Mouse (Mus musculus): ENCODE results near the gene Nifk. TPM values are rescaled to one million over a fixed set of nuclear protein-coding genes. Genes with fewer than 3 reads are reported as not detected.
A peak's percentile ranks its signal among the peaks of the same experiment; 100 is the strongest.

Gene Nifk
- polyA plus RNA-seq, 1 experiment from 2014 or later = 63.3 TPM

DNA sequence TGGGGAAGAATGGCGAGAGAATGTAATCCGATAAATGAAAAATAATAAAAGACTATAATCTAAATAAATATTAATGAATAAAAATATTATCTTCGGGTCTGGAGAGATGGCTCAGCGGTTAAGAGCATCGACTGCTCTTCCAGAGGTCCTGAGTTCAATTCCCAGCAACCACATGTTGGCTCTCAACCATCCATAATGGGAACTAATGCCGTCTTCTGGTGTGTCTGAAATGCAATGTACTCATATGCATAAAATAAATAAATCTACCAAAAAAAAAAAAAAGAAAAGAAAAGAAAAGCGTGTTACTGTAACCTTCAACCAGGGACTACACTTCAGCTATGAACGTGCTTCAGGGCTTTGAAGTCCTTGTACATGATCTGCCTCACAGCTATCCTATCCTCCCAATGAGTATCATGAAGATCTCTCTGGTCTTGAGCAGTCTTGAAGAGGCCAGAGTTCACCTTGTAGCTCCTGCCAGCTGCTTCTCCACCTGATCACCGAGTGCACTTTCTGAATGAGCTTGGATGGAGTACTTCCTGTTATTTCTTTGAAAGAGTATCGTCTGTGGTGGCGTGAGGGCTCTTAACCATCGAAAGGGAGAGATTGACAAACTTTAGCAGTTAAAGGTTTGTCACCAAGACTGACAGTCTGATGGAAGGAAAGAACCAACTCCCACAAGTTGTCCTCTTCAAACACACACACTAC, 9.9 kb upstream of the Nifk start, which contains the start of gene Tsn:
Tsn (minus strand) TSS at position 118 of the 705 bp plus-strand sequence.
- Histone ChIP-seq H3K4me1 (ENCODE audit: control insufficient read depth, insufficient read depth, low read length) (peaks cover 7% of the 10 kb centered on the region; the same call in 1 of the 2 replicates), H3K27ac (ENCODE audit: low read depth, low read length) (peak within 1 kb of the TSS; percentile 80), H3K4me3 (ENCODE audit: low read depth, low read length) (peak within 1 kb of the TSS; percentile 68), H3K36me3 (ENCODE audit: control insufficient read depth, insufficient read depth, low read length) (peaks cover 3% of the 10 kb centered on the region), H3K27me3 (ENCODE audit: control insufficient read depth, insufficient read depth, low read length) (no peaks in the 10 kb centered on the region), H3K9me3 (ENCODE audit: control insufficient read depth, low read length) (no peaks in the 10 kb centered on the region), H3K4me2 (ENCODE audit: low read depth, low read length) (peak within 1 kb of the TSS; percentile 63), H3K9ac (replicated peaks; ENCODE audit: low read depth, low read length) (peak within 1 kb of the TSS; percentile 86)
- ATAC-seq (ENCODE audit: low read depth) = peak; percentile 26; the same call in 1 of the 2 replicates
- WGBS = 54% methylated on average over 12 of the region's 12 CpGs

- Histone ChIP-seq H3K4me1 (ENCODE audit: control insufficient read depth, insufficient read depth, low read length) (peaks cover 10% of the 10 kb centered on the region), H3K36me3 (ENCODE audit: control insufficient read depth, insufficient read depth, low read length) (peaks cover 10% of the 10 kb centered on the region; the same call in 1 of the 2 replicates), H3K27me3 (ENCODE audit: control insufficient read depth, insufficient read depth, low read length) (no peaks in the 10 kb centered on the region), H3K9me3 (ENCODE audit: control insufficient read depth, low read length) (no peaks in the 10 kb centered on the region), H3K4me2 (ENCODE audit: low read depth, low read length) (no peak overlapping the region), H3K27ac (ENCODE audit: low read depth, low read length) (no peak overlapping the region), H3K4me3 (ENCODE audit: low read depth, low read length) (no peak overlapping the region), H3K9ac (replicated peaks; ENCODE audit: low read depth, low read length) (no peak overlapping the region)
- no peak for ATAC-seq (ENCODE audit: low read depth)
- 71% methylated on average over 2 of the region's 2 CpGs for WGBS
These were observed 943 bp upstream of the Nifk start for GRCm38 (mm10) chr1:118320696-118321095.

GRCm38 (mm10) chr1:118334749-118335713, 13.4 kb downstream of the Nifk start:
- WGBS = 88% methylated on average over 9 of the region's 9 CpGs
- H3K9me3 ChIP-seq (ENCODE audit: control insufficient read depth, low read length) = no peaks in the 10 kb centered on the region
- no peak overlapping the region for H3K9ac ChIP-seq (replicated peaks; ENCODE audit: low read depth, low read length)
- no peaks in the 10 kb centered on the region for H3K4me1 ChIP-seq (ENCODE audit: control insufficient read depth, insufficient read depth, low read length)
- no peak overlapping the region for H3K4me3 ChIP-seq (ENCODE audit: low read depth, low read length)
- no peaks in the 10 kb centered on the region for H3K27me3 ChIP-seq (ENCODE audit: control insufficient read depth, insufficient read depth, low read length)
- peaks cover 42% of the 10 kb centered on the region for H3K36me3 ChIP-seq (ENCODE audit: control insufficient read depth, insufficient read depth, low read length)
- no peak for ATAC-seq (ENCODE audit: low read depth)
- H3K27ac ChIP-seq (ENCODE audit: low read depth, low read length) = no peak overlapping the region
- no peak overlapping the region for H3K4me2 ChIP-seq (ENCODE audit: low read depth, low read length)

DNA sequence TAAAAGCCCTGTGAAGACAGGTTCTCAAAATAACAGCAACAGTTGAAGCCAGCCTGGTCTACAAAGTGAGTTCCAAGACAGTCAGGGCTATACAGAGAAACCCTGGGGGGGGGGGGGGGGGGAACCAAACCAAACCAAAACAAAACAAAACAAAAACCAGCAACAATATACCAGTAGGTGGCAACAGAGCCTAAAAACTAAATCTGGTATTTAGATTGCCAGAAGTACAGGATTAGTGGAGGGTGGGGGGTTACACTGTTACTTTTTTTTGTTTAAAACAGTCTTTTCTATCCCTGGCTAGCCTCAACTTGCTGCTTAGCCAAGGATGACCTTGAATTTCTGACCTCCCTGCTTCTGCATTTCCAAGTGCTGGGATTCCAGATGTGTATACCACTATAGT, 14.2 kb downstream of the Nifk start:
- Histone ChIP-seq H3K36me3 (ENCODE audit: control insufficient read depth, insufficient read depth, low read length) (peaks cover 35% of the 10 kb centered on the region), H3K27ac (ENCODE audit: low read depth, low read length) (no peak overlapping the region), H3K4me3 (ENCODE audit: low read depth, low read length) (no peak overlapping the region), H3K4me2 (ENCODE audit: low read depth, low read length) (no peak overlapping the region), H3K9ac (replicated peaks; ENCODE audit: low read depth, low read length) (no peak overlapping the region), H3K4me1 (ENCODE audit: control insufficient read depth, insufficient read depth, low read length) (no peaks in the 10 kb centered on the region), H3K9me3 (ENCODE audit: control insufficient read depth, low read length) (no peaks in the 10 kb centered on the region), H3K27me3 (ENCODE audit: control insufficient read depth, insufficient read depth, low read length) (no peaks in the 10 kb centered on the region)
- ATAC-seq (ENCODE audit: low read depth) = no peak

DNA sequence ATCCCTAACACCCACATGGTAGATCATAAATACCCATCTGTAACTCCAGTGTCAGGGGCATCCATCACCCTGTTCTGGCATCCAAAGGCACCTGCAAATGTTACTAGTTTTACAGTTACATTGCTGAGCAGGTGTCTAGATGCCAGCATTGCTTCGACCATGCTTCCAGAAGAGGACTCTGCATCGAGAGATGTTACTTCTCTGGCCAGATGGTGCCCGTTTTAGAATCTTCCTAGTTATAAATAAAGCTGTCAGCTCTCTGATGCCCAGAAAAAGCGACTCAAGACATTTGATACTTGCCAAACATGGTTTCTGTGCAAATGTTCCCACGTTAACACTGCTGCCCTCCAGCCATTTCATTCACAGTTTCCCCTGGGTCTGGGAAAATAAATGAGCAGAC, 16.3 kb downstream of the Nifk start:
- ATAC-seq (ENCODE audit: low read depth) = no peak
- H3K27ac ChIP-seq (ENCODE audit: low read depth, low read length) = no peak overlapping the region
- WGBS = 75% methylated on average over 5 of the region's 5 CpGs
- no peaks in the 10 kb centered on the region for H3K4me1 ChIP-seq (ENCODE audit: control insufficient read depth, insufficient read depth, low read length)
- peaks cover 20% of the 10 kb centered on the region for H3K36me3 ChIP-seq (ENCODE audit: control insufficient read depth, insufficient read depth, low read length)
- H3K9ac ChIP-seq (replicated peaks; ENCODE audit: low read depth, low read length) = no peak overlapping the region
- no peaks in the 10 kb centered on the region for H3K9me3 ChIP-seq (ENCODE audit: control insufficient read depth, low read length)
- no peaks in the 10 kb centered on the region for H3K27me3 ChIP-seq (ENCODE audit: control insufficient read depth, insufficient read depth, low read length)
- H3K4me3 ChIP-seq (ENCODE audit: low read depth, low read length) = no peak overlapping the region
- no peak overlapping the region for H3K4me2 ChIP-seq (ENCODE audit: low read depth, low read length)

GRCm38 (mm10) chr1:118343649-118344435, 22.2 kb downstream of the Nifk start:
- H3K27ac ChIP-seq (ENCODE audit: low read depth, low read length) = no peak overlapping the region
- H3K27me3 ChIP-seq (ENCODE audit: control insufficient read depth, insufficient read depth, low read length) = no peaks in the 10 kb centered on the region
- no peak for ATAC-seq (ENCODE audit: low read depth)
- no peaks in the 10 kb centered on the region for H3K36me3 ChIP-seq (ENCODE audit: control insufficient read depth, insufficient read depth, low read length)
- WGBS = 43% methylated on average over 6 of the region's 6 CpGs
- H3K9ac ChIP-seq (replicated peaks; ENCODE audit: low read depth, low read length) = no peak overlapping the region
- no peaks in the 10 kb centered on the region for H3K9me3 ChIP-seq (ENCODE audit: control insufficient read depth, low read length)
- H3K4me1 ChIP-seq (ENCODE audit: control insufficient read depth, insufficient read depth, low read length) = no peaks in the 10 kb centered on the region
- H3K4me2 ChIP-seq (ENCODE audit: low read depth, low read length) = no peak overlapping the region
- no peak overlapping the region for H3K4me3 ChIP-seq (ENCODE audit: low read depth, low read length)

- Histone ChIP-seq H3K9ac (replicated peaks; ENCODE audit: low read depth, low read length) (no peak overlapping the region), H3K27me3 (ENCODE audit: control insufficient read depth, insufficient read depth, low read length) (no peaks in the 10 kb centered on the region), H3K9me3 (ENCODE audit: control insufficient read depth, low read length) (no peaks in the 10 kb centered on the region), H3K27ac (ENCODE audit: low read depth, low read length) (no peak overlapping the region), H3K36me3 (ENCODE audit: control insufficient read depth, insufficient read depth, low read length) (no peaks in the 10 kb centered on the region), H3K4me2 (ENCODE audit: low read depth, low read length) (no peak overlapping the region), H3K4me3 (ENCODE audit: low read depth, low read length) (no peak overlapping the region), H3K4me1 (ENCODE audit: control insufficient read depth, insufficient read depth, low read length) (no peaks in the 10 kb centered on the region)
- no peak for ATAC-seq (ENCODE audit: low read depth)
- WGBS = 84% methylated on average over 3 of the region's 3 CpGs
These were observed 28.3 kb downstream of the Nifk start for GRCm38 (mm10) chr1:118349922-118350321.

DNA sequence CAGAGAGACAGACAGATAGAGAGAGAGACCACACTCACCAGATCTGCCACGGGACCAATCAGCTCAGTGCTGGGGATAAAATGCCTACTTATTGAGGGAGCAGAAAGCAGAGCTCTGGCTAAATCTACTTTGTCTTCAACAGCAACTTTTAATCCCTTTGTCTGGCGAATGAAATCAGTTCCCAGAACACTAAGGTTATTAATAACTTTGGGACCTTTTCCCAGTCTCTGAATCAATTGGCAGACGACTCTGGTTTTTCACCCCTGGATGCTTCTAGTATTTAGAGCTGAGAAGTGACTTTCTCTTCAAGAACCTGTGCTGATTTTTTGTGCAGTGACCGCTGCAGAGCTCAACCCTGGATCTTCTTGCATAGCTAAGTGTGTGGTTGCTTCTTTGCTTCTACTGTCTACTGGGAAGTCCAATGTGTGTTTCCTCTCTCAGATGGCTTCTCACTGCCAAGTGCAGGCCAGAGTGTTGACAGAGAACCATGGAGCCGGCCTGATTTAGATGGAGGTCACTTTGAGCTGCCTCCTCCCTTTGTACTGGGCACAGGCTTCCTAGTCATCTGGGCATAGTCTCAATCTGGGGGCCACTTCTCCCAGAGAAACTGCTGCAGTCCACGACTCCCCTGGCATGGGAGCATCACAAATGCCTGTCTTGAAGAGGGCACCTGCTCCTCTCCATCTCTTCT, 37.6 kb downstream of the Nifk start:
- Histone ChIP-seq H3K9ac (replicated peaks; ENCODE audit: low read depth, low read length) (no peak overlapping the region), H3K27ac (ENCODE audit: low read depth, low read length) (no peak overlapping the region), H3K4me3 (ENCODE audit: low read depth, low read length) (no peak overlapping the region), H3K4me2 (ENCODE audit: low read depth, low read length) (no peak overlapping the region), H3K27me3 (ENCODE audit: control insufficient read depth, insufficient read depth, low read length) (no peaks in the 10 kb centered on the region), H3K9me3 (ENCODE audit: control insufficient read depth, low read length) (no peaks in the 10 kb centered on the region), H3K4me1 (ENCODE audit: control insufficient read depth, insufficient read depth, low read length) (no peaks in the 10 kb centered on the region), H3K36me3 (ENCODE audit: control insufficient read depth, insufficient read depth, low read length) (no peaks in the 10 kb centered on the region)
- no peak for ATAC-seq (ENCODE audit: low read depth)
- WGBS = 76% methylated on average over 6 of the region's 6 CpGs

All from neural tube, embryonic 14.5 days (tissue).